Mouse (Mus musculus): ENCODE measurements around the gene Apeh.
"Not testable (repeated sequence)": the region's sequence is repeated elsewhere in the genome, so short reads cannot be mapped to it uniquely, and the experiment has no call there.

Gene Apeh

DNA sequence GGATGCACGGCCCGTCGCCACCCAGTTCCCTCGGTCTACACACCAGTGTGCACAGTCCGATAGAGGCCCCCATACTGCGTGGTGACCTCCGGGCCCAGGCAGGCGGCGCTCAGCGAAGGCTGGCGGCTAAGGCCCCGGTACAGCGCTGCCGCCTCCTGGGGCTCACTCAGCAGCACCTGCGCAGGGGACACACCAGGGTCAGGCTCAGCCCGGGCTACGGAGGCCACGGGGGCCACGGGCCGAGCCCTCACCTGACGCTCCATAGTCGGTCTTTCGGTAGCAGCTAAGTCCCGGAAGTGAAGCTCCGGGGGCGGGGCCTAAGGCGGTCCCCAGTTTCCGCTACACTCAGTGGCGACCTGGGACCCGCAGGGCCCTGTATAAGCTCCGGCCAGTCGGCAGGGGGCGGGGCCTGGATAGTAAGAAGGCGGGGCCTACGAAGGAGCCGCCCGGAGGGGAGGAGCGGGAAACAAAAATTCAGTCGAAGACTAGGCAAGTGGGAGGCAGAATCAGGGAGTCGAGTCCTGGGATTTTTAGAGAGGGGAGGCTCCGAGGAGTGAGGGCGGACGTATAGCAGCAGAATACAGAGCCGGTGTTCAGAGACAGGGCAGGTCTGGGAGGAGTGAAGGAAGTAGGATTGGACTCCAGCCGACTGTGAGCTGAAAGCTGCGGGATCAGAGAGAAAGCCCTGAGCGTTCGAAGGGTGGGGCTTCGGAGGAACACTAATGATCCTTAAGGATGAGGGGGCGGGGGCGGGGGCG lies at the start of gene Apeh:
Apeh (minus strand) TSS at position 423 of the 758 bp plus-strand sequence.
- peak; percentile 92 to 95 for DNase-seq (ENCODE audit: low spot score in 2 of 2)

DNA sequence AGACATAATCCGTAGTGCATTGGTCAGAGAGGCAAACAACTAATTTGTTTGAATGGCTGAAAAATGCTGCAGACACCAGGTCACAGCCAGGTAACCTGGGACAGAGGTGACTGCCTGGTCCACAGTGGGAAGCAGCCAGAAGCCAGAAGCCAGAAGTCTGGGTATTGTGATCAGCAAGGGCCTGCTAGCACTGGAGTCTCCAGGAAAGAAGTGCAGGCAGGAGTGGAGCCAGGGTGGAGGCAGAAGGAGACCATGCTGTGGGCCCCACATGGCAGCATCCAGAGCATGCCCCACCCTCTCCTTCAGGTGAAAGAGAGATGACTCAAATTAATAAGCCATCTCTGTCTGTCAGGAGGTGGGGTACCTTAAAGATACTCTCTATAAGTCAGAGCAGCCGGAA lies 49.1 kb upstream of the Apeh start:
- DNase-seq (ENCODE audit: low spot score in 2 of 2): no peak

DNA sequence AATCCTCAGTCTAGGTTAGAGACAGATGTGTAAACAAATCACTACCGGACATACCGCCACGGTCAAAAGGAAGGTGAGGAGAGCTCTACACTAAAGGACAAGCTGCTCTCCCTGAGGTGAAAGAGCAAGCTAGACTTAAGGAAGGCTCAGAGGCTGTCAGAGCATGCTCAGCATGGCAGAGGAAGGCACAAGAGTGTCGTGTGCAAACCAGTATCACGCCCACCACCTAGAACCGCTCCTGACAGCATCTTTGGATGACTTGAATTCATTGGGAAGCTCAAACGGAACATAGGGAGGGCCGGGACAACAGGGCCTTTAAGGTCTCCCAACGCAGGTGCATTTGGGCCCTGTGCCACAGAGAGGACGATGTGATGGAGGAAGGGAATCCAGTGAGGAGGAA lies 47.0 kb upstream of the Apeh start:
- DNase-seq (ENCODE audit: low spot score in 2 of 2): no peak

DNA sequence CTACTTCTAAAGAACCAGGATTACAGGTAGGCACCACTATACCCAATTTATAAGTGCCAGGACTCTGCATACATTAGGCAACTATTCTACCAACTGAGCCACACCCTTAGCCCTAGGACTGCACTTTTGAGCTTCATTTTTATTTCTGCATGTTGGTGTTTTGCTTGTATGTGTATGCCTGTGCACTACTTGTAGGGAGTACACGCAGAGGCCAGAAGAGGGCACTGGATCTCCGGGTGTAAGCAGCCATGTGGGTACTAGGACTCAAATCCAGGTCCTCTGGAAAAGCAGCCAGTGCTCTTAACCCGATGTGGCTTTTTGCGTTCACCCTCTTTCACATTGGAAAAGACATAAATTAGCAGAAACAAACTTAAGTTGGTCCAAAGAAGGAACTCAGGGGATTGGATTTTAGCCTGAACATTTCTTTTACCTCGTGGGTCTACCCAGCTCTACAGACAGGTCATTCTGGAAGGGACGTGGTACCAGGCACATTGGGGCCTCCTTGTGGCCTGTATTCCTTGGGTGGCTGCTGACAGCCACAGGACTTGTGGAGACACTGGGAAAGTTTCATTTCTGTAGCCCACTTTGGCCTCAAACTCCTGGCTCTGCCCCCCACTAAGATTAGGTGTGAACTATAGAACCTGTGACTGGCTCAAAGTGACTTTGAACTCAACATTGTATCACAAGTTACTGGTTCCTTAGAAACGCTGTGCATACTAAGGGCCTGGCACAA lies 45.7 kb upstream of the Apeh start:
- no peak for DNase-seq (ENCODE audit: low spot score in 2 of 2)

DNA sequence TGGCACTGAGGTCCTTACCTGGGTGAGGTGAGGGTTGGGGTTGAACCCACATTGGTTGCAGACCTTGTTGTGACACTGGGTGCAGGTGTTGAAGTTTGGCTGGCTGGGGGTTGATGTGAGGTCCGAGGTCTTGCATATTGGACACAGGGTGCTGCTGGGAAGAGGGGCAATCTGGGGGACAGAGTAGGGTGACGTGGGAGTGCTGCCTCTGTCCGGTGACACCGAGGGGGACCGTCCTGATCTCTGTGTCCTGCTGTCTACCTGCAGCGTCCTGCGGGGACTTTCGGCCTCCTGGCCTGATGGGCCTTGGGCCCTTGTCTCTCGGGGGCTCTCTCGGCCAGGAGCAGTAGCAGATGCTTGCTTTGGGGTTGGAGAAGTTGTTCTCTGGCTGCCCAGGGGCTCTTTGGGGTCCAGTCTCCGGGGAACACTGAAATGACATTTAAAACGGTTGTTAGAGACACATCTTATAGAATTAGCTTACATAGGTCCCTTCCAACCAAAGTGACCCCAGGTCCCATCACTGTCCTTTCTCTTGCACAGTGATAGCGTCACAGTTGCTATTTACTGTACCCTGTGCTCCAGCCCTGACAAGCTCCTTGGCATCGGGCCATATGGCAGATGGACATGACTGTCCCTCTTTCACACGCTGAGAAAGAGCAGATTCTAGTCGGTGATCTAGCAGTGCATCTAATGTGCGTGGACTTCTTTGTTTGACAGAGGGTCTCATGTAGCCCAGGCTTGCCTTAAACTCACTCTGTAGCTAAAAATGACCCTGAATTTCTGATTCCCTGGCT lies 45.0 kb upstream of the Apeh start:
- no peak for DNase-seq (ENCODE audit: low spot score in 2 of 2)

DNA sequence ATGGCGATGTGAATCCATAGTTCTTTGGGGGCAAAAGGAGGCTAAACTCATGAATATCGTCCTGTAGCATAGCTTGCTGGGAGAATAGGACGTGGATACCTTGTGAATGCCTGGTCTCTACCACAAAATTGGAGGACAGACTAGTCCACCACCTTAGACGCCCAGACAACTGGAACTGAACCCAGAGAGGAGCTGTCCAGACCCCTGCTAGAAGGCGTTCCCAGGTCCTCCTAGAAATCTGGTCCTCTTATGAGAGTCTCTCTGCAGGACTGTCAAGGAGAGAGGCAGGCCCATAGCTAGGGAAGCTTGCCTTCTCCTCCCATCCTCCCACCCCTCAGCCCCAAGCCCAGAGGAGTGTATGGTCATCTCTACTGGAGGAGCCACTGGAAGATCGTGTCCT lies 43.7 kb upstream of the Apeh start:
- DNase-seq (ENCODE audit: low spot score in 2 of 2): no peak

- no peak for DNase-seq (ENCODE audit: low spot score in 2 of 2)
These were observed 43.1 kb upstream of the Apeh start for GRCm38 (mm10) chr9:108137523-108137922.

GRCm38 (mm10) chr9:108136930-108137462 lies 42.6 kb upstream of the Apeh start:
- no peak for DNase-seq (ENCODE audit: low spot score in 2 of 2)

DNA sequence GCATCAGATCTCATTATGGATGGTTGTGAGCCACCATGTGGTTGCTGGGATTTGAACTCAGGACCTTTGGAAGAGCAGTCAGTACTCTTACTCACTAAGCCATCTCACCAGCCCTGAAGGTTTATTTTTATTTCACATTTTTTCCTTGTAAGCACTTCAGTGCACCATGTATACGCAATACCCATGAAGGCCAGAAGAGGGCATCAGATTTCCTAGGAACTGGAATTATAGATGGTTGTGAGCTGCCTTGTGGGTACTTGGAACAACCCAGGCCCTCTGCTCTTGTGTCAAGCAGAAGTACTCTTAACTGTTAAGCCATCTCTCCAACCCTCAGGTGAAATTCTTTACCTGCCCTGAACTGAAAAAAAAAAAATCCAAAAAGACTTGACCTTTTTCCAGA lies 41.8 kb upstream of the Apeh start:
- DNase-seq (ENCODE audit: low spot score in 2 of 2): peak in 1 of 2 experiments; percentile 60

DNA sequence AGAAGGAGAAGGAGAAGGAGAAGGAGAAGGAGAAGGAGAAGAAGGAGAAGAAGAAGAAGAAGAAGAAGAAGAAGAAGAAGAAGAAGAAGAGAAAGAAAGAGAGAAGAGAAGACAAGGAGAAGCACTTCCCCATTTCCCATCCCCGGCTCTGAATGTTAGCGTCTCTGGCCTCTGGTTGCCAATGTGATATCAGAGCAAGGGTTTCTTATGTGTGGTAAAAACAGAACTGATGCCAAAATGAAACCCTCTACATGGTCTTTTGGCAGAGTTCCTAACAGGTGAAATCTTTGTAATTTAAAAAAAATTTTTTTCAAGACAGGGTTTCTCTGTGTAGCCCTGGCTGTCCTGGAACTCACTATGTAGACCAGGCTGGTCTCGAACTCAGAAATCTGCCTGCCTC lies 41.3 kb upstream of the Apeh start:
- DNase-seq (ENCODE audit: low spot score in 2 of 2): not testable (repeated sequence)

GRCm38 (mm10) chr9:108133478-108133877 lies 39.1 kb upstream of the Apeh start:
- no peak for DNase-seq (ENCODE audit: low spot score in 2 of 2)

DNA sequence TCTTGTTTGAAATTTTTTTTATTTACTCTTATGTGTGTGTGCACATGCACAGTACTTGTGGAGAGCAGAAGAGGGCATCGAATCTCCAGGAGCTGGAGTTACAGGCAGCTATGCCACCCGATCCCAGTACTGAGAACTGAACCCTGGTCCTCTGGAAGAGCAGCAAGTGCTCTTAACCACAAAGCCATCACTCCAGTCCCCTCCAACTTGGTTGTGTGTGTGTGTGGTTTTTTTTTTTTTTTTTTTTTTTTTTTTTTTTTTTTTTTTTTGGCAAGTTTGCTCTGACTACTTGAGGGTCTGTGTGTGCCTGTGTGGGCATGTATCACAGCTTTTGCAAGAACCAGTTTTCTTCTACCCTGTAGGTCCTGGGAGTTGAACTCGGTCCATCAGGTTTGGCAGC lies 38.0 kb upstream of the Apeh start:
- DNase-seq (ENCODE audit: low spot score in 2 of 2): no peak

GRCm38 (mm10) chr9:108131502-108131901 lies 37.1 kb upstream of the Apeh start:
- no peak for DNase-seq (ENCODE audit: low spot score in 2 of 2)

DNA sequence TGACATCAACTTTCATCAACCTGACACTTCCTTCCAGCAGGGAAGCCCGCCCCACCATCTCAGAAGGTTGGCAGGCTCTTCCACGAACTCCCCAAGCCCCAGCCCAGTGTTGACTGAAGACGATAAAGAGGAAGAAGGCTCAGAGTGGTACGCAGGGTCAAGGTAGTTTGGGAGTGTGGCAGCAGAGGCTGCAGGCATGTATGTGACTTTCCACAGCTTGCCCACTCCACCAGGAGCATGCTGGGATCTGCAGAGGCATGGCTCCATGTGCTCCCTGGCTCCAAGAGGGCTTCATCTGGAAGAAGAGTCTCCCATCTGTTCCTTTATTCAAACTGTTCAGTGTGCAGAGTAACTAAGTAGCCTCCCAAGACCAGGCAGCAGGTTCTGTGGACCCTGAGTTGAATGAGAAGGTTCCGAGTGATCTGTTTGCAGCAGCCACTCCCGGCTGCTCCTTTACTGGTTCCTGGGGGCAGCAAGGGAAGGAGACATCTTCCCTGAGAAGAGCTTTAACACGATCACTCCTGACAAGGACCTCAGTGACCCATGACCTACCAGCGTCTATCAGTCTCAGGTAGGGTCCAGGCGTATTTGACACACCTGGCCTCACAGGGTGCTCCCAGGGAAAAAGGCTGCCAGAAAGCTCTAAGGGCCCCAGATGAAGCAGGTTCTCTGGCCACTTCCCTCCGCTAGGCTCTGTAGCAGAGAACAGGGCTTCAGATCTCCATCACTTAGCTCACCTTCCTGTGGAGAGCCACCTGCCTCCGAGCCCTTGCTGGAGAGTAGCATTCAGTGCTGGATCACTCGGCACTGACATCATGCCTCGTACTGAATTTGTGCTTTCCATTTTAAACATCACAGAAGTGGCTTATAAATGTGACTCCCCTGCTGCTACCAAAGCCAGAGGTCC lies 34.9 kb upstream of the Apeh start:
- no peak for DNase-seq (ENCODE audit: low spot score in 2 of 2)

DNA sequence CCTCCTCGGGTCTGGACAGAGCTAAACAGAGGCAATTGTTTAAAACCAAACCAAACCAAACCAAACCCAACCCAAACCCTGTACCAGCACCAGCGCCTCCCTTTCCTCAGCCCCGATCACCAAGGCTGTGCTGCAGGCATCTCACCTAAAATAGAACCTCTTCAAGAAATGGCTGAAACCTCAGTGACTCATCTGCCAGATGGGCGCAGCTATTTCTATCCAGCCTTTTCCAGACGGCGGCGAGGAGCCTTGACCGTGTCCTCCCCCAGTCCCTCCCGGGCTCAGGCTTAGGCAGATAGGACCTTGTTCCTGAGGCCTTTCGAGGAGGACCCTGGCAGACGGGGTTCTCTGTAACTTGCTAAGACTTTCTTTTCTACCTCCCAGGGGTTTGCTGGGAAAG lies 33.8 kb upstream of the Apeh start:
- no peak for DNase-seq (ENCODE audit: low spot score in 2 of 2)

- DNase-seq (ENCODE audit: low spot score in 2 of 2): no peak
These were observed 32.2 kb upstream of the Apeh start for GRCm38 (mm10) chr9:108126436-108127180.

DNA sequence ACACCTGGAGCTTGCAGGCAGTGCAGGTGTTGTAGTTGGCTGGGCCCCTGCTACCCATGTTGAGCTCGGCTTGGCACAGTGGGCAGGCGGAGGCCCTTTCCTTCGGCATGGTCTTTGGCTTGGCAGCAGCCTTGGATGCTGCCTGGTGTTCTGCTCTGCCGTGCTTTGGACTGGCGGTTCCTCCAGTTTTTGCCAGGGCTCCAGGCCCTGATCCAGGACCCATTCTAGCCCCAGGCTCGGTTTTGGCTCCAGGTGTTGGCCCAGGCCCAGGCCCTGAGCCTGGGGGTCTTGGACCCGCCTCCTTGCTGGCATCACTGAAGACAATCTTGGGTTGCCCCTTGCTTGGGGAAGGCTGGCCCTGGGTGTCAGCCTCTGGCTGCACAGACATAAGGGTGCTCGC lies 31.3 kb upstream of the Apeh start:
- no peak for DNase-seq (ENCODE audit: low spot score in 2 of 2)

DNA sequence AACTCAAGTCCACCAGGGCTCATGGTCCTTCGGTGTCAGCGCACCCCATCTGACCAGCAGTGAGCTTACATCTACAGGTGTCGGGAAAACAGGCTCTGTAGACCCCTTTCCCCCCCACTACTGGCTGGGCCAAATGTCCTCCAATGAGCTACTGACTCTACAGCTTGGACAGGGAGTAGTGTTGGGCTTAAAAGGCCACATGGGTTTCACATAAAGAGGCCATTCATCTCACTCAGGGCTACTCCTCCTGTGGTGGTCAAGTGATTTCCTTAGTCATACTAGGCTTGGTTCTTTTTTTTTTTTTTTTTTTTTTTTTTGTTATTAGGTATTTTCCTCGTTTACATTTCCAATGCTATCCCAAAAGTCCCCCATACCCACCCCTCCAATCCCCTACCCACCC lies 29.5 kb upstream of the Apeh start:
- no peak for DNase-seq (ENCODE audit: low spot score in 2 of 2)

GRCm38 (mm10) chr9:108121170-108121969 lies 27.0 kb upstream of the Apeh start:
- DNase-seq (ENCODE audit: low spot score in 2 of 2): no peak

DNA sequence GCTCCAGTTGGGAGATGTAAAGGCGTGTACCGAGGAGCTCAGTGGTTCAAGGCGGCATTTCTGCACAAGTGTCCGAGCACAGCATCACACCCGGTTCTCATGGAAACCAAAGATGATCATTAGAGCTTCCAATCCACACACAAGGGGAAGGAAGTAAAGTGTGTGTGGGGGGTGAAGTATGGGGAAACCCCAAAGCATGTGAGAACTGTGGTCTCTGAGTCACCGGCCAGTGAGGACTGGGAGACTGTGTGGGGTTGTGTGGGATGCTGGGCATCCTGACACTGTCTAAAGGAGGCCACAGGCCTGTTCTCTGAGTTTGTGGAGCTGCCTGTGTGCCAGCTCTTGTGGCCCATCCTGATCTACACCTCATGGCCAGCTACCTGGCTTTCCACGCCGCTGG lies 26.3 kb upstream of the Apeh start:
- no peak for DNase-seq (ENCODE audit: low spot score in 2 of 2)

All from thymus, postnatal 10 days (tissue).